Mouse (Mus musculus): ENCODE measurements at regions not wholly inside any gene's neighbourhood (a gene's known extent, or its start where the extent isn't known, plus 50 kb on each side); places are given as distances from the start of the nearest gene placed in this dataset.
"Not testable (repeated sequence)": the region's sequence is repeated elsewhere in the genome, so short reads cannot be mapped to it uniquely, and the experiment has no call there.

DNA sequence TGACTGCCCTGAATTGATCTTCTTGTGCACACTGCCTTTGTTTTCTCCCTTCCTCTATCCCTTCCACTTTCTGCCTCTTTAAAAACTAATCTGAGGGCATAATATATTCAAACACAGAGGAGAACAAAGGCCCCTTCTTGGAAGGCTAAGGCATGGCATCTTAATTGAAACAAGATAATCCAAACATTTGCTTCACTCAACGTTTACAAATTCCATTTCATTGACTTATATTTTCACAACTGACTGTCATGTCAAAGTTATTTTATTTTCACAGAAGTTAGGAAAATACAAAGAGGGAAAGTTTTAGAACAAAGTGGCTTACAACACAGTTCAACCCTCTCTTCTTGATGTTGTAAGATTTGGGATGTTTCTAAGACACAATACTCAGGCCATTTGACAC, 251.9 kb downstream of the Lpin1 start:
- H3K27me3 ChIP-seq (ENCODE audit: control insufficient read depth, insufficient read depth, low read length): no peaks in the 10 kb centered on the region
- 7% methylated on average over 1 of the region's 1 CpGs for WGBS

DNA sequence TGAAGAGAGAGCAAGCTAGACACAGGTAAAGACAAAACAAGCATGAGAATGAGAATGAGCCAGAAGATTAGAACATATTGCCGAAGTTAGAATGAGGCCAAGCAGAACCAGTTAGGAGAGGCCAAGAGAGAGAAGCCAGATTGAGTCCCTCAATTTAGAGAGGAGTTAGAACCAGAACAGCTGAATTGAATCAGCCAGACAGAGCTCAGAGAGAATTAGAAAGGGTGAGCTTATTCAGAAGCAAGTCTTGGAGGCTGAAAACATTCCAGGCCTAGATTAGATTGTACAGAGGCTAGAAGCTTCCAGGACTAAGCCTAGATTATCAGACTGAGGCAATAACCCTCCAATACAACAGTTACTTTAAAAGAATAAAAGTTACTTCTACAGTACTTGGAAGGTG, 256.1 kb downstream of the Lpin1 start:
- ATAC-seq (ENCODE audit: insufficient number of reproducible peaks, insufficient read depth, low FRiP score, low read depth): no peak
- Histone ChIP-seq H3K9me3 (ENCODE audit: control insufficient read depth, low read depth, low read length) (no peaks in the 10 kb centered on the region), H3K27me3 (ENCODE audit: control insufficient read depth, insufficient read depth, low read length) (no peaks in the 10 kb centered on the region), H3K27ac (ENCODE audit: low read length) (no peak overlapping the region), H3K9ac (replicated peaks; ENCODE audit: low read depth, low read length) (no peak overlapping the region), H3K4me2 (replicated peaks; ENCODE audit: low read depth, low read length) (no peak overlapping the region), H3K4me3 (ENCODE audit: low read depth, low read length) (no peak overlapping the region), H3K36me3 (ENCODE audit: control insufficient read depth, insufficient read depth, low read length) (no peaks in the 10 kb centered on the region), H3K4me1 (ENCODE audit: control insufficient read depth, insufficient read depth, low read length) (no peaks in the 10 kb centered on the region)
- WGBS: 68% methylated on average over 1 of the region's 1 CpGs

More for the DNA sequence above, 251.9 kb downstream of the Lpin1 start:
- H3K9me3 ChIP-seq (ENCODE audit: control insufficient read depth, low read depth, low read length): no peaks in the 10 kb centered on the region
- no peak for ATAC-seq (ENCODE audit: insufficient number of reproducible peaks, insufficient read depth, low FRiP score, low read depth)
- no peaks in the 10 kb centered on the region for H3K4me1 ChIP-seq (ENCODE audit: control insufficient read depth, insufficient read depth, low read length)
- H3K27ac ChIP-seq (ENCODE audit: low read length): no peak overlapping the region
- H3K36me3 ChIP-seq (ENCODE audit: control insufficient read depth, insufficient read depth, low read length): no peaks in the 10 kb centered on the region
- no peak overlapping the region for H3K4me2 ChIP-seq (replicated peaks; ENCODE audit: low read depth, low read length)
- H3K9ac ChIP-seq (replicated peaks; ENCODE audit: low read depth, low read length): no peak overlapping the region
- no peak overlapping the region for H3K4me3 ChIP-seq (ENCODE audit: low read depth, low read length)

DNA sequence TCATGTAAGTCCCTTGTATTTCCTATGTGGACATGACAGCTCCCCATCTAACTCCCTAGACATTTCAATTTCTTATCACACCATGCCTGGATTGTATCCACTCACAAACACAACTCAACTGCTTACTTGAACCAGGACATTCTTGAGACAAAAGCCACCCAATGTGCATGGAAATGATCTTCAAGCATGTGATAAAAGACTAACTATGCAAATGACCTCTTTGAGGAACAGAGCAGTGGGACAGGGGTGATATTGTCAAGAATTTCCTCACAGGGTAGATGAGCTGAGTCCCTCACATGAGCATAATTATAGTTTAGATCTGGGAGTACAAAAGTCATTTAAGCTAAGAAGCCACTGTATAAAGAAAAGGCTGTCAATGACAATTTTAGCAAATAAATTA, 259.0 kb downstream of the Lpin1 start:
- no peak overlapping the region for H3K4me3 ChIP-seq (ENCODE audit: low read depth, low read length)
- H3K4me2 ChIP-seq (replicated peaks; ENCODE audit: low read depth, low read length): no peak overlapping the region
- no peaks in the 10 kb centered on the region for H3K36me3 ChIP-seq (ENCODE audit: control insufficient read depth, insufficient read depth, low read length)
- no peaks in the 10 kb centered on the region for H3K4me1 ChIP-seq (ENCODE audit: control insufficient read depth, insufficient read depth, low read length)
- H3K9me3 ChIP-seq (ENCODE audit: control insufficient read depth, low read depth, low read length): no peaks in the 10 kb centered on the region
- H3K27ac ChIP-seq (ENCODE audit: low read length): no peak overlapping the region
- ATAC-seq (ENCODE audit: insufficient number of reproducible peaks, insufficient read depth, low FRiP score, low read depth): no peak
- H3K9ac ChIP-seq (replicated peaks; ENCODE audit: low read depth, low read length): no peak overlapping the region
- H3K27me3 ChIP-seq (ENCODE audit: control insufficient read depth, insufficient read depth, low read length): no peaks in the 10 kb centered on the region

DNA sequence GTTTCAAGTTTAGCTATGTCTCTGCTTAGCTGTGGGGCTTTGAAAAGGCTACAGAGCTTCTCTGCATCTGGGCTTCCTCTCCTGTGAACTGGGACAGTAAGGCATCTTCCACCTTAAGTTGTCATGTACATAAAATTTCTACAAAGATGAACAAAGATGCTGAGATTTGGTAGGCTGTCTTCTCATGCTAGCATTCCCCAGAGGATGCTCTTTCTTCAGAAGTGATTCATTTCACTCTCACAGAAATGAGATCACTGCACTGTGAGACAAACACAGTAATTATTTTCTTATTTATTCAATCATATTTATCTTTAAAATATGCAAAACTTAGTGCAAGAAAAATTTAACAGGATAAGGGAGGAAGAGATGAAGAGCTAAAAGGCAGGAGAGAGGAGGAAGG, 261.5 kb downstream of the Lpin1 start:
- H3K27me3 ChIP-seq (ENCODE audit: control insufficient read depth, insufficient read depth, low read length): no peaks in the 10 kb centered on the region
- no peaks in the 10 kb centered on the region for H3K36me3 ChIP-seq (ENCODE audit: control insufficient read depth, insufficient read depth, low read length)
- no peak overlapping the region for H3K27ac ChIP-seq (ENCODE audit: low read length)
- H3K4me3 ChIP-seq (ENCODE audit: low read depth, low read length): no peak overlapping the region
- no peak overlapping the region for H3K4me2 ChIP-seq (replicated peaks; ENCODE audit: low read depth, low read length)
- no peak overlapping the region for H3K9ac ChIP-seq (replicated peaks; ENCODE audit: low read depth, low read length)
- no peaks in the 10 kb centered on the region for H3K4me1 ChIP-seq (ENCODE audit: control insufficient read depth, insufficient read depth, low read length)
- ATAC-seq (ENCODE audit: insufficient number of reproducible peaks, insufficient read depth, low FRiP score, low read depth): no peak
- no peaks in the 10 kb centered on the region for H3K9me3 ChIP-seq (ENCODE audit: control insufficient read depth, low read depth, low read length)

DNA sequence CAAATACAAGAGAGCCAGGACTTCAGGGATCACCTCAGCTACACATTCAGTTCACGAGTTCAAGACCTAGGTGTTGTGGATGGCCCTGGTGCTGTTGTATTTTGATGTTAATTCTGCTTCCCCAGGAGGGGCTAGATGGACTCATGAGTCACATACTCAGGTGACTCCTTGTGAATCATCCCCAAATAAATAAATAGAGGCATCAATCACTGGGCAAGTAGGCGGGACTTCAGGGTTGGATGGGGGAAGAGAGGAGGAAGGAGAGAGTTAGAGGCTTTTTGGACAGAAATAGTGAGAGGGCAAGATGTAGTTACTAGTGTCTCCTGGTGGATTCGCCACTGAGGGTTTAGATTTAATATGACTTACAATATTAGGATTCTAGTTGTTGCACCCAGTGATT, 266.7 kb downstream of the Lpin1 start:
- ATAC-seq (ENCODE audit: insufficient number of reproducible peaks, insufficient read depth, low FRiP score, low read depth): no peak
- H3K27ac ChIP-seq (ENCODE audit: low read length): no peak overlapping the region
- 80% methylated on average over 3 of the region's 3 CpGs for WGBS
- H3K4me2 ChIP-seq (replicated peaks; ENCODE audit: low read depth, low read length): no peak overlapping the region
- no peak overlapping the region for H3K4me3 ChIP-seq (ENCODE audit: low read depth, low read length)
- no peaks in the 10 kb centered on the region for H3K36me3 ChIP-seq (ENCODE audit: control insufficient read depth, insufficient read depth, low read length)
- H3K9ac ChIP-seq (replicated peaks; ENCODE audit: low read depth, low read length): no peak overlapping the region
- no peaks in the 10 kb centered on the region for H3K4me1 ChIP-seq (ENCODE audit: control insufficient read depth, insufficient read depth, low read length)
- no peaks in the 10 kb centered on the region for H3K9me3 ChIP-seq (ENCODE audit: control insufficient read depth, low read depth, low read length)
- no peaks in the 10 kb centered on the region for H3K27me3 ChIP-seq (ENCODE audit: control insufficient read depth, insufficient read depth, low read length)

DNA sequence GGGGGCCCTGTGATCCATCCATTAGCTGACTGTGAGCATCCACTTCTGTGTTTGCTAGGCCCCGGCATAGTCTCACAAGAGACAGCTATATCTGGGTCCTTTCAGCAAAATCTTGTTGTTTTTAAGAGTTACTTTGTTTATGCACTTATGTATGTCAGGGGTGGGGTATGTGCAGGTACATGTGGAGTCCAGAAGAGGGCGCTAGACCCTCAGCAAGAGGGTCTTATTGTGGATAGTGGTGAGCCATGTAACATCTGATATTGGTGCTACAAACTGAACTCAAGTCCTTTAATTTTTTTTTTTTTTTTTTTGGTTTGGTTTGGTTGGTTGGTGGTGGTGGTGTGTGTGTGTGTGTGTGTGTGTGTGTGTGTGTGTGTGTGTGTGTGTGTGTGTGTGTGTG, 268.7 kb downstream of the Lpin1 start:
- not testable (repeated sequence) for H3K9ac ChIP-seq (replicated peaks; ENCODE audit: low read depth, low read length); H3K36me3 ChIP-seq (ENCODE audit: control insufficient read depth, insufficient read depth, low read length); ATAC-seq (ENCODE audit: insufficient number of reproducible peaks, insufficient read depth, low FRiP score, low read depth); H3K4me2 ChIP-seq (replicated peaks; ENCODE audit: low read depth, low read length); H3K4me3 ChIP-seq (ENCODE audit: low read depth, low read length); H3K27ac ChIP-seq (ENCODE audit: low read length); H3K27me3 ChIP-seq (ENCODE audit: control insufficient read depth, insufficient read depth, low read length); H3K4me1 ChIP-seq (ENCODE audit: control insufficient read depth, insufficient read depth, low read length); H3K9me3 ChIP-seq (ENCODE audit: control insufficient read depth, low read depth, low read length)
- WGBS: 50% methylated on average over 2 of the region's 2 CpGs

DNA sequence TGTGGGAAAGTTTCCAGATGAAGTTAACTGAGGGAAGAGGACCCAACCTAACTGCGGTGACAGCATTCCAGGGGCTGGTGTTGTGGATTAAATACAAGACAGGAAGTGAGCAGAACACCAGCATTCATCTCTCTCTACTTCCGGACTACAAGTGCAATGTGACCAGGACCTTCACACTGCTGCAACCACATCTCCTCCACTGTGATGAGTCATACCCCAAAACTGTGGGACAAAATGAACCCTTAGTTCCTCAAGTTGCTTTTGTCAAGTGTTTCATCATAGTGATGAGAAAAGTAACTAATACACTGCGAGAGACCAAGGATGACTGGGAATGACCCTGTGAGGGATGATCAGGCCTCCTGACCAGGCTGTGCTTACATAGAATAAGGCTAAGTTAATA, 279.3 kb downstream of the Lpin1 start:
- WGBS: 84% methylated on average over 3 of the region's 3 CpGs
- Histone ChIP-seq H3K4me1 (ENCODE audit: control insufficient read depth, insufficient read depth, low read length) (no peaks in the 10 kb centered on the region), H3K27ac (ENCODE audit: low read length) (no peak overlapping the region), H3K4me2 (replicated peaks; ENCODE audit: low read depth, low read length) (no peak overlapping the region), H3K36me3 (ENCODE audit: control insufficient read depth, insufficient read depth, low read length) (no peaks in the 10 kb centered on the region), H3K9me3 (ENCODE audit: control insufficient read depth, low read depth, low read length) (no peaks in the 10 kb centered on the region), H3K9ac (replicated peaks; ENCODE audit: low read depth, low read length) (no peak overlapping the region), H3K4me3 (ENCODE audit: low read depth, low read length) (no peak overlapping the region), H3K27me3 (ENCODE audit: control insufficient read depth, insufficient read depth, low read length) (no peaks in the 10 kb centered on the region)
- no peak for ATAC-seq (ENCODE audit: insufficient number of reproducible peaks, insufficient read depth, low FRiP score, low read depth)

DNA sequence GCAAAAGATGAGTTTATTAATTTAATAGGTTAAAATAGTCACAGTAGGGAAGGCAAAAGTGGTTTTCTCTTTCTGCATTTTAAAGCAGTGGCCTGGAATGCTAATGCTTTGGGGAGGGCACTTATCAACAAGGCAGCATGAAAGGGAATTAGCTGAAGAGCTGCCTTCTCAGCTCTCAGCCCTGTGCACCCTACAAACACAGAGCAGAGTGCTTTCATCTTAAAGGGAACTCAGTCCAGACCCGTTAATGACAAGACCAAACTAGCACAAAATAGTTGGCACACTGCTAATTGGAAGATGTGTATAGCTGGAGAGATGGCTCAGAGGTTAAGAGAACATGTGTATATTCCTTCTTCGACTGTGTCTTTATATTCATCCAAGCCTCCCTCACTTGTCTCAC, 281.6 kb downstream of the Lpin1 start:
- Histone ChIP-seq H3K9me3 (ENCODE audit: control insufficient read depth, low read depth, low read length) (no peaks in the 10 kb centered on the region), H3K27me3 (ENCODE audit: control insufficient read depth, insufficient read depth, low read length) (no peaks in the 10 kb centered on the region), H3K4me1 (ENCODE audit: control insufficient read depth, insufficient read depth, low read length) (no peaks in the 10 kb centered on the region), H3K4me2 (replicated peaks; ENCODE audit: low read depth, low read length) (no peak overlapping the region), H3K9ac (replicated peaks; ENCODE audit: low read depth, low read length) (no peak overlapping the region), H3K36me3 (ENCODE audit: control insufficient read depth, insufficient read depth, low read length) (no peaks in the 10 kb centered on the region), H3K4me3 (ENCODE audit: low read depth, low read length) (no peak overlapping the region), H3K27ac (ENCODE audit: low read length) (no peak overlapping the region)
- no peak for ATAC-seq (ENCODE audit: insufficient number of reproducible peaks, insufficient read depth, low FRiP score, low read depth)
- WGBS: 72% methylated on average over 2 of the region's 2 CpGs

DNA sequence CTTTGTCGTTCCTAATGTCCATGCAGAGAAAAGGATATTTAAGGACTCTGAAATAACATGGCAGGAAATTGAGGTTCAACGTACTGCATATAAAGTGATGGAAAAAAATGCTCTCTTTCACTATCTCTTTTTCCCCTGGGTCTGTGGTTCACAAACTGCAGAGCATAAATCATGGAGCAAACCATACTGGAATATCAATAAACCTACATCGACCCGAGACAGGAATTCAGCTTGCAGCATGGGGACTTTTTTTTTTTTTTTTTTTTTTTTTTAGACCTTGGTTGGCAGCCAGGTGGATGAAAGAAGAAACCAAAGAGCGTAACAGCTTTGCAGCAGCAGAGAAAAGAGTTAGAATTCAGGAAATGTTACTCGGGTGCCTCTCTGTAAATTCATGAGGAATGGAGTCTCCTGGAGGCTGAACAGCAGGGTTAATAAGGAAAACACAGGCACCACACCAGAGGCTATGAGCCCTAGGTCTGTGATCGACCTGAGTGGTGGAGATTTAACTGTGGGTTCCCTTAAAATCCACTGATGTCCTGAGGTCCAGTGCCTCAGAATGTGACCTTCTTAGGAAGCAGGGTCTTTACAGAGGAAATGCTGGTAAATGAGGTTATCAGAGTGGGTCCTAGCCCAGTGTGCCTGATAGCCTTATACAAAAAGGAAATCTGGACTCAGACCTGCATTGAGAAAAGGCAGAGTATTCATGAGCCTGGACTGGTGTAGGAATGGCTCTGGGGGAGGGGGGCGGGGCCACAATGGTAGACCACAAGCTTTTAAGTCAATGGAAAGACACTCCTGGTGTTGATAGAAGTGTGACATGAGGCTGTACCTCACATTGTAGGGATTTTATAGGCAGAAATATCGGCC, 290.0 kb downstream of the Lpin1 start:
- no peak for ATAC-seq (ENCODE audit: insufficient number of reproducible peaks, insufficient read depth, low FRiP score, low read depth)
- H3K4me1 ChIP-seq (ENCODE audit: control insufficient read depth, insufficient read depth, low read length): no peaks in the 10 kb centered on the region
- no peaks in the 10 kb centered on the region for H3K27me3 ChIP-seq (ENCODE audit: control insufficient read depth, insufficient read depth, low read length)
- no peak overlapping the region for H3K27ac ChIP-seq (ENCODE audit: low read length)
- no peaks in the 10 kb centered on the region for H3K9me3 ChIP-seq (ENCODE audit: control insufficient read depth, low read depth, low read length)
- no peak overlapping the region for H3K9ac ChIP-seq (replicated peaks; ENCODE audit: low read depth, low read length)
- no peak overlapping the region for H3K4me3 ChIP-seq (ENCODE audit: low read depth, low read length)
- no peak overlapping the region for H3K4me2 ChIP-seq (replicated peaks; ENCODE audit: low read depth, low read length)
- 57% methylated on average over 9 of the region's 9 CpGs for WGBS
- no peaks in the 10 kb centered on the region for H3K36me3 ChIP-seq (ENCODE audit: control insufficient read depth, insufficient read depth, low read length)
